Mouse (Mus musculus) thymus, adult 2 months (tissue): ENCODE data around the gene Rgcc. TPM values are rescaled to one million over a fixed set of nuclear protein-coding genes. Genes with fewer than 3 reads are reported as not detected.
A peak's percentile ranks its signal among the peaks of the same experiment; 100 is the strongest.

Source experiments
- DNase-seq: peaks from one replicate; pipeline ENCODE4 v3.0.0; 2021
- H3K27ac ChIP-seq: fragments of 200-500 bp; 2 replicates; pipeline ENCODE4 v1.5.1; 2012; ENCODE audit warnings: low read length, control low read depth; ENCODE audit not compliant: control insufficient read depth, insufficient read depth
- H3K27me3 ChIP-seq: fragments of 200-500 bp; 2 replicates; pipeline ENCODE4 v1.6.1; 2012; ENCODE audit warnings: mild to moderate bottlenecking, low read length, moderate library complexity, mixed read lengths; ENCODE audit not compliant: control insufficient read depth, insufficient read depth
- H3K36me3 ChIP-seq: fragments of 200-500 bp; 2 replicates; pipeline ENCODE4 v1.6.1; 2012; ENCODE audit warnings: mild to moderate bottlenecking, low read length, moderate library complexity; ENCODE audit not compliant: control insufficient read depth, insufficient read depth
- H3K4me1 ChIP-seq: fragments of 200-500 bp; replicated peaks from 2 replicates; pipeline ENCODE4 v1.6.1; 2012; ENCODE audit warnings: low read length; ENCODE audit not compliant: control insufficient read depth, insufficient read depth
- H3K4me3 ChIP-seq: fragments of 200-500 bp; 2 replicates; pipeline ENCODE4 v1.5.1; 2012; ENCODE audit warnings: mild to moderate bottlenecking, low read length, control low read depth, moderate library complexity; ENCODE audit not compliant: control insufficient read depth, insufficient read depth
- CTCF ChIP-seq: fragments of 200-500 bp; IDR thresholded peaks from 2 replicates; pipeline ENCODE4 v1.5.1; 2012; ENCODE audit warnings: mild to moderate bottlenecking, control low read depth, low read length, moderate library complexity, borderline replicate concordance; ENCODE audit not compliant: control insufficient read depth, poor library complexity, insufficient read depth; ENCODE audit errors: extremely low read depth
- POLR2A ChIP-seq: fragments of 200-500 bp; IDR thresholded peaks from 2 replicates; pipeline ENCODE4 v1.6.1; 2012; ENCODE audit warnings: mild to moderate bottlenecking, low read length, control low read depth, moderate library complexity; ENCODE audit not compliant: control insufficient read depth, poor library complexity, insufficient read depth; ENCODE audit errors: extremely low read depth
- WGBS: fragments of 180-500 bp; shearing (Covaris S2); methylation state at CpG from one replicate; pipeline ENCODE4 v1.1.7; 2018; 5-methylcytosine and 5-hydroxymethylcytosine counted together
- polyA plus RNA-seq: library from polyadenylated mRNA; depleted of rRNA; stranded (reverse); fragments of >200 nt; gene quantifications from 2 replicates; pipeline ENCODE4 v1.2.3, GENCODE M21; 2012

Rgcc gene
- polyA plus RNA-seq, 1 experiment, result 880 TPM

DNA sequence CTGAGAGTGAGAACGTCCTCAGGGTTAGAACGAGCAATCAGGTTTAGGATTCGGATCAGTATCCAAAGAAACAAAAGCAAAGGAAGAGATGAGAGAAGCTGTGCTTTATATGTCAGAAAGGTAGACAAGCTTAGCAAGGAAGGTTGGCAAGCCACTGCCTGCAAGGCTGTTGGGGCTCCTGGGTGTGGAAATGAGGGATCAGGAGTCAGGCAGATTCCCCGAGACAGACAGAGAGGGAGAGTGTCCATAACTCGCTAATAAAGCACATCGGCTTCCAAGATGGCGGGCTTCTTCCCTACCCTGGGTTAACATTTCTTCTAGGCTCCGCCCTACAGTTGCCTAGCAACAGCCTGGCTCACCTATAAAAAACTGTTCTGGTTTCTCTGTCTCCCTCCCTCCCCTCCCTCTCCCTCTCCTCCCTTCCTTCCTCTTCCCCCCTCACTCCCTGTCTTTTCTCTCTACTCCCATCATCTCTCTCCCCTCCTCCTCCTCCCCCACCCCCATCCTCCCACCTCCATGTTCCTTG, 25.5 kb downstream of the Rgcc start:
- H3K27ac ChIP-seq, result peak overlapping the region; percentile 38
- H3K36me3 ChIP-seq, result no peaks in the 10 kb centered on the region
- H3K4me3 ChIP-seq, result no peak overlapping the region
- H3K4me1 ChIP-seq, result peaks cover 69% of the 10 kb centered on the region
- DNase-seq, result no peak
- TF ChIP-seq CTCF (no peak), POLR2A (no peak)
- 95% methylated on average over 8 of the region's 8 CpGs for WGBS
- no peaks in the 10 kb centered on the region for H3K27me3 ChIP-seq

DNA sequence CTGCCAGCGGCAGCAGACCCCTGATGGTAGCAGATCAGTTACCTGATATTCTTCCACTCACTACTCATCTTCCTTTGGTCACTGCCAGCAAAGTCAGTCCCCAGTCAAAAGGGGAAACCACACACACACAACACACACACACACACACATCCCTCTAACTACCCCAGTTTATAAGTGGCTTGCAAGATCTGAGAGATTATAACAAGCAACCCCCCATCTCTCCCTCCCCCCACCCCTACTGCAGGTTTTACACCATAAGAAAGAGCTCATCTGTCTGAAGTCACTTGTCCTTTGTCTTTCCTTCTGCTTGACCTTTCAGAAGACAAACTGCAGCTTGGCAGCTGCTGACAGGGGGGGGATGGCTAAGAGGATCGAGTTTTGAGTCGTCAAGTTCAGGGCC, 26.0 kb downstream of the Rgcc start:
- Histone ChIP-seq H3K36me3 (no peaks in the 10 kb centered on the region), H3K27ac (peak overlapping the region; percentile 38), H3K4me1 (peaks cover 68% of the 10 kb centered on the region), H3K4me3 (no peak overlapping the region), H3K27me3 (no peaks in the 10 kb centered on the region)
- DNase-seq, result no peak
- 49% methylated on average over 3 of the region's 3 CpGs for WGBS
- no peak for TF ChIP-seq CTCF

DNA sequence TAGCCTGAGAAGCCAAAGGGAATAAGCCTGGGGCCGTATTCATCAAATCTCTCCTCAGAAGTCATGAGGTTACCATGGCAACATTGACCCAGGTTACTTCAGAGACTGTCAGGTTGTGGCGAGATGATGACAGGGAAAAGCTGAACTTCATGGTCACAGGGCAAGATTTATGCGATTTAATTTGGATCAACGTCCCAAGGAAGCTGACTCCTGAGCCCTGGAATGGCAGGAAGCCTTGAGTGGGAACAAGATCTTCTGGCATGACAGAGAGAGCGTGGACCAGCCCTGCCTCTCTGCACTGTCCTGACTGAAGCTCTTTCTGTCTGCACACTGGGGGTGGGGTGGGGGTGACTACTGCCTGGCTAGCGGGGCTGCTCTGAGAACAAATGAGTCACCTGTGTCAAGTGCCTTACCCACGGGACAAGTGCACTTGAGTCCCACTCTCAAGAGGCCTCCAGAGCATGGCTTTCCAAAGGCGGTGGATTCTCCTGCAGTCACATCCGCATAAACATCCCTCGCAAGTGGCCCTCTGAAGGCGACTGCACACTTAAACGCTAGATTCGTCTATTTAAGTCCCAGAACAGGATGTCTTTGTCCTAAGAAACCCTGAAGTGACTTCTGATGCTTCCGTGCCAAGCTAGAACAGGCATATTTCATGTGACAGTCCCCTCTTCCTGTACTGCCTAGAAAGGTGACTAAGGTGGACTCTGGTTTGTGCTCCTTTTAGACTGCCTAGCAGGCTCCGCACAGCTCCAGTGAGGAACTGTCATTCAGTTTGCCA, 27.6 kb downstream of the Rgcc start:
- 59% methylated on average over 15 of the region's 15 CpGs for WGBS
- peak overlapping the region; percentile 85 for H3K27ac ChIP-seq
- H3K27me3 ChIP-seq, result no peaks in the 10 kb centered on the region
- peaks cover 64% of the 10 kb centered on the region for H3K4me1 ChIP-seq
- DNase-seq, result no peak
- no peak overlapping the region for H3K4me3 ChIP-seq
- TF ChIP-seq CTCF (no peak), POLR2A (no peak)
- H3K36me3 ChIP-seq, result no peaks in the 10 kb centered on the region

DNA sequence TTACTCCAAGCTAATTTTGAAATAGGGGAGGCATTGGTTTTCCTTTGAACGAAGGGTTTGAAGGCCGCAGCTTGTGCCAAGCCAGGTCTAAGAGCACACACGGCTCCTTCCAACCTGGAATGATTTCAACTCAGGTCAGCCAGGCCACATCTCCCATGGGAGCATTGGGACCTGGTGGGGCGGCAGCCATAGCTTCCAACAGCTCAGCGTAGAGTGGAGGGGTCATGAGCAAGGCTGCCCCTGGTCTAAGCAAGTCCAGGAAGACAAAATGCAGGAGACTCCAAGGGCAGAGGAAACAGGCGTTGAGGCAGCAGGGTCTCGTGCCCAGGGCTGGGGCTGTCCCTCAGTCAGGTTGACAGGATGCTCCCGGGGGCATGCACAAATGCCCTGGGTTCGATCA, 28.5 kb downstream of the Rgcc start:
- H3K4me1 ChIP-seq, result peaks cover 66% of the 10 kb centered on the region
- TF ChIP-seq CTCF (no peak), POLR2A (no peak)
- H3K27ac ChIP-seq, result no peak overlapping the region
- no peaks in the 10 kb centered on the region for H3K36me3 ChIP-seq
- H3K4me3 ChIP-seq, result no peak overlapping the region
- no peak for DNase-seq
- no peaks in the 10 kb centered on the region for H3K27me3 ChIP-seq
- WGBS, result 92% methylated on average over 9 of the region's 9 CpGs

DNA sequence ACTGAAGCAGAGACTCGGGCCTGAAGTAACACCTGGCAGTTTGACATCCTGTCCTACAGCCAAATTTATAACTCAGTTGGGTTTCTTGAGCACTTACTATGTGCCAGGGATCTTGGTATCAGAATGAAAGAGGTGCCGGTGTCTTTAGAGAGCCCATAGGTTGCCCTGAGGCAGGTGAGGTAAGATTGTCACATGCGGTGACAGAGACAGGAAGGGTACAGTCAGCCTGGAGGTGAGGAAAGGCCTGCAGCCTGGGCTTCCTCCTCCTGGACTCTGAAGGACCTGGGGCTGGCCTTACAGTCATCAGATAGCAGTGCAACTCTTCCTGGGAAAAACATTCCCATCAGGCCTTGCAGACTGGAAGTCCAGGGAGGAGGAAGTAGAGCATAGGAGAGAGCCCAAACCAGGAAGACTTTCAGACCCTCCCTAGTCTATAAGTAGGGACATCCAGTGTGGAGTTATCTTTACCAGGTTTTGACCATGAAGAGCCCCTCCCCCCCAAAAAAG, 29.2 kb downstream of the Rgcc start:
- 0 out of 2 replicates have a peak overlapping the region, but pooled peaks have one; percentile 3 for H3K27ac ChIP-seq

DNA sequence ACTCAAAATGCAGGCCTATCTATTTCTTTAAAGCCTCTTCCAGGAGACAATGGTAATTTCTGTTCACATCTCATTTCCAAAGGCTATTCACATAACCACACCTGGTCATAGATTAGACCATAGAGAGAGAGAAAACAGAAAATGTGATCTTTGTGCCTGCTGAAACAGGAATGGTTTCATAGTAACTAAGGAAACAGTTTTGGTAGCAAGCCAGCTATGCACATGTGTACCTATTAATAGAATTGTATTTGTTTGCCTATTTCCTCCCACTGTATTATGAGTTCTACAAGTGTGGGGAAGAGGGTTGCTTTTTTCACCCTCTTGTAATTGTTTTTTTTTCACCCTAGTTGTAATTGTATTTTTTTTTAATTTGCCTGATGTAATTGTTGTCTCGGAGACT, 31.9 kb downstream of the Rgcc start:
- Histone ChIP-seq H3K27ac (peak overlapping the region; percentile 99), H3K36me3 (no peaks in the 10 kb centered on the region), H3K27me3 (no peaks in the 10 kb centered on the region), H3K4me3 (no peak overlapping the region), H3K4me1 (peaks cover 58% of the 10 kb centered on the region)
- no peak for TF ChIP-seq CTCF
- no peak for TF ChIP-seq POLR2A
- DNase-seq, result no peak
- WGBS, result 70% methylated on average over 1 of the region's 1 CpGs

More for the DNA sequence above, 29.2 kb downstream of the Rgcc start:
- no peak for TF ChIP-seq POLR2A
- TF ChIP-seq CTCF, result no peak
- DNase-seq, result no peak
- H3K36me3 ChIP-seq, result no peaks in the 10 kb centered on the region
- H3K4me1 ChIP-seq, result peaks cover 65% of the 10 kb centered on the region
- H3K4me3 ChIP-seq, result no peak overlapping the region
- 88% methylated on average over 3 of the region's 3 CpGs for WGBS
- no peaks in the 10 kb centered on the region for H3K27me3 ChIP-seq

DNA sequence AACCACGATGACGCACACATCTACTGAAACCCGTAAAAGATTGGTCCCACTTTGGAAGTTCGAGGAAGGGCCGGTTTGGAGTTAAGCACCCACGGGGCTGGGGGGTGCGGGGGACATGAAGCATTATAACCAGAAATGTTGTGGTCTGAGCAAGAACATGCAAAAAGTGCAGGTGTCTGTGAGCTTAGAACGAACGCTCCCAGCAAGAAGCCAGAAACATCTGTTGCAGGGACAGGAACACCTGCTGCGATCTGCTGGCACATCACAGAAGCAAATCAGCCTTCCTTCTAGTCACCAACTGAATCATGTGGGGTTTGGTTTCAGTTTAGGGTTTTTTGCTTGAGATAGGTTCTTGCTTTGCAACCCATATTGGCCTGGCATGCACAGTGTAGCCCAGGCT, 33.6 kb downstream of the Rgcc start:
- TF ChIP-seq CTCF (no peak), POLR2A (0 out of 2 replicates have a peak, but pooled peaks have one; percentile 25)
- H3K36me3 ChIP-seq, result no peaks in the 10 kb centered on the region
- no peaks in the 10 kb centered on the region for H3K27me3 ChIP-seq
- DNase-seq, result peak; percentile 80
- 4% methylated on average over 10 of the region's 10 CpGs for WGBS
- H3K27ac ChIP-seq, result peak overlapping the region; percentile 99
- H3K4me1 ChIP-seq, result peaks cover 53% of the 10 kb centered on the region
- 0 out of 2 replicates have a peak overlapping the region, but pooled peaks have one; percentile 2 for H3K4me3 ChIP-seq
